Mouse (Mus musculus): ENCODE measurements at regions not wholly inside any gene's neighbourhood (a gene's known extent, or its start where the extent isn't known, plus 50 kb on each side); places are given as distances from the start of the nearest gene placed in this dataset.

DNA sequence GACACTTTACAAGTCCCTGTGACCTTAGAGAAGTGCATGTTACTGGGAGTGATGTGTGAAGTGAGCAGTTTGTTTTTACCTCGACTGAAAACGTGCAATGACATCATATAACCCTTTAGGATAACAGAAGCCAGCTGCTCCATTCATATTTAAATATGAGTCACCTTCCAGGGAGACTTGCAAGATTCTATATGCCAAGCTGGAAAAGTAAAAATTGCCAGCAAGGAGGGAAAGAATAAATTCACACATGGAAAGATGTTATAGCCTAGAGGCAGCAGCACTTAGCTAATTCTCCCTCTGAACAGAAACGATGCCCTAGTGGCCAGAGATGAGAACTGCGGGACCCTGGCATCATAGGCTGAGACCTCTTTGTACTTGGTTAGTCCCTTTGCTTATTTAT is 253.4 kb downstream of the Gm765 start:
- TF ChIP-seq CTCF (IDR thresholded peaks at IDR 0.05; ENCODE audit: control insufficient read depth, insufficient read depth, insufficient read length) (no peak), MYOG (IDR thresholded peaks at IDR 0.05; ENCODE audit: control insufficient read depth, extremely low read depth, insufficient read length) (no peak), MYOD1 (IDR thresholded peaks at IDR 0.05; ENCODE audit: control insufficient read depth, insufficient read length, low read depth) (no peak), CEBPB (IDR thresholded peaks at IDR 0.05; ENCODE audit: low read depth) (no peak), FOSL1 (IDR thresholded peaks at IDR 0.05; ENCODE audit: insufficient read depth, low read length, poor library complexity, severe bottlenecking) (no peak), USF1 (IDR thresholded peaks at IDR 0.05; ENCODE audit: low read depth) (no peak), MAX (IDR thresholded peaks at IDR 0.05) (no peak)

Data from C2C12 (cell line).